Mouse (Mus musculus) olfactory bulb, adult 2 months (tissue): Measurements from ENCODE around the gene Olfr718-ps1. TPM values are rescaled to one million over a fixed set of nuclear protein-coding genes. Genes with fewer than 3 reads are reported as not detected.

Experiments
- H3K27ac ChIP-seq: fragments of 200-500 bp; 2 replicates; pipeline ENCODE4 v1.5.1; 2012; ENCODE audit warnings: low read depth, low read length; ENCODE audit not compliant: insufficient read depth
- H3K4me1 ChIP-seq: fragments of 200-500 bp; 2 replicates; pipeline ENCODE4 v1.6.1; 2012; ENCODE audit warnings: low read length; ENCODE audit not compliant: control insufficient read depth, insufficient read depth
- H3K4me3 ChIP-seq: fragments of 200-500 bp; 2 replicates; pipeline ENCODE4 v1.5.1; 2012; ENCODE audit warnings: mild to moderate bottlenecking, low read depth, low read length, moderate library complexity; ENCODE audit not compliant: insufficient read depth
- CTCF ChIP-seq: fragments of 200-500 bp; IDR thresholded peaks from 2 replicates; pipeline ENCODE4 v1.5.1; 2012; ENCODE audit warnings: low read depth, mild to moderate bottlenecking, low read length, moderate library complexity; ENCODE audit not compliant: insufficient read depth
- POLR2A ChIP-seq: fragments of 200-500 bp; IDR thresholded peaks from 2 replicates; pipeline ENCODE4 v1.6.1; 2012; ENCODE audit warnings: mild to moderate bottlenecking, low read depth, low read length, moderate library complexity; ENCODE audit not compliant: insufficient read depth
- WGBS: fragments of 180-500 bp; shearing (Covaris S2); methylation state at CpG from one replicate; pipeline ENCODE4 v1.1.7; 2018; 5-methylcytosine and 5-hydroxymethylcytosine counted together
- polyA plus RNA-seq: library from polyadenylated mRNA; stranded (reverse); fragments of >200 nt; gene quantifications from 2 replicates; pipeline ENCODE4 v1.2.4, GENCODE M21; 2012; ENCODE audit warnings: low replicate concordance; ENCODE audit not compliant: missing spikeins, insufficient read depth, insufficient read length

The Olfr718-ps1 gene
- polyA plus RNA-seq, 1 experiment, result not detected

- H3K4me1 ChIP-seq, result peaks cover 6% of the 10 kb centered on the region
- TF ChIP-seq CTCF, result 0 out of 2 replicates have a peak, but pooled peaks have one; percentile 56
- TF ChIP-seq POLR2A, result peak; percentile 93
- H3K4me3 ChIP-seq, result peak within 1 kb of the TSS; percentile 76
- H3K27ac ChIP-seq, result 0 out of 2 replicates have a peak within 1 kb of the TSS, but pooled peaks have one; percentile 30
- under 1% methylated on average over 110 of the region's 110 CpGs for WGBS
Measured at GRCm38 (mm10) chr5:143112281-143113246, 34.8 kb downstream of the Olfr718-ps1 start, which contains the start of gene Rnf216. TSS of gene Rnf216 (minus strand) at chr5:143112994.

- TF ChIP-seq POLR2A (no peak), CTCF (no peak)
- Histone ChIP-seq H3K4me3 (no peak overlapping the region), H3K27ac (no peak overlapping the region), H3K4me1 (peaks cover 6% of the 10 kb centered on the region)
- 83% methylated on average over 3 of the region's 3 CpGs for WGBS
Measured at GRCm38 (mm10) chr5:143106842-143107241, 40.5 kb downstream of the Olfr718-ps1 start.

GRCm38 (mm10) chr5:143103231-143103630, 44.1 kb downstream of the Olfr718-ps1 start:
- TF ChIP-seq CTCF, result no peak
- TF ChIP-seq POLR2A, result no peak
- WGBS, result 95% methylated on average over 2 of the region's 2 CpGs
- Histone ChIP-seq H3K27ac (no peak overlapping the region), H3K4me3 (no peak overlapping the region), H3K4me1 (no peaks in the 10 kb centered on the region)

- 72% methylated on average over 1 of the region's 1 CpGs for WGBS
- TF ChIP-seq POLR2A (no peak), CTCF (no peak)
- H3K27ac ChIP-seq, result no peak overlapping the region
- H3K4me1 ChIP-seq, result no peaks in the 10 kb centered on the region
- H3K4me3 ChIP-seq, result no peak overlapping the region
Measured at GRCm38 (mm10) chr5:143101626-143102025, 45.8 kb downstream of the Olfr718-ps1 start.

GRCm38 (mm10) chr5:143095256-143095655, 52.1 kb downstream of the Olfr718-ps1 start:
- TF ChIP-seq POLR2A (no peak), CTCF (no peak)
- 86% methylated on average over 7 of the region's 7 CpGs for WGBS
- Histone ChIP-seq H3K4me3 (no peak overlapping the region), H3K4me1 (no peaks in the 10 kb centered on the region), H3K27ac (no peak overlapping the region)

GRCm38 (mm10) chr5:143092891-143093290, 54.5 kb downstream of the Olfr718-ps1 start:
- TF ChIP-seq CTCF (no peak), POLR2A (no peak)
- Histone ChIP-seq H3K4me3 (no peak overlapping the region), H3K4me1 (no peaks in the 10 kb centered on the region), H3K27ac (no peak overlapping the region)
- 70% methylated on average over 3 of the region's 3 CpGs for WGBS

GRCm38 (mm10) chr5:143084898-143085297, 62.5 kb downstream of the Olfr718-ps1 start:
- H3K4me1 ChIP-seq, result no peaks in the 10 kb centered on the region
- no peak for TF ChIP-seq POLR2A
- TF ChIP-seq CTCF, result no peak
- H3K4me3 ChIP-seq, result no peak overlapping the region
- 62% methylated on average over 4 of the region's 4 CpGs for WGBS
- no peak overlapping the region for H3K27ac ChIP-seq

Other genes starting within 250 kb of the Olfr718-ps1 start
- 1,129 and 2,319 TPM in 2 replicates for gene Actb, start 240.8 kb downstream of the Olfr718-ps1 start, polyA plus RNA-seq
- gene Fscn1, start 187.2 kb downstream of the Olfr718-ps1 start, polyA plus RNA-seq, result not detected in 2 replicates
- not detected in 2 replicates for gene Rnf216, start 34.6 kb downstream of the Olfr718-ps1 start, polyA plus RNA-seq
- gene Rbak, start 33.2 kb upstream of the Olfr718-ps1 start, polyA plus RNA-seq, result not detected in 2 replicates
- gene Spdye4b, start 33.4 kb upstream of the Olfr718-ps1 start, polyA plus RNA-seq, result not detected in 2 replicates
- not detected in 2 replicates for gene Spdye4a, start 79.3 kb upstream of the Olfr718-ps1 start, polyA plus RNA-seq
- gene Zfp12, start 87.6 kb upstream of the Olfr718-ps1 start, polyA plus RNA-seq, result not detected in 2 replicates
- gene Zfp316, start 122.4 kb upstream of the Olfr718-ps1 start, polyA plus RNA-seq, result not detected in 2 replicates
- not detected in 2 replicates for gene Zfp853, start 146.0 kb upstream of the Olfr718-ps1 start, polyA plus RNA-seq
- gene E130309D02Rik, start 167.8 kb upstream of the Olfr718-ps1 start, polyA plus RNA-seq, result not detected in 2 replicates
- not detected in 2 replicates for gene Zdhhc4, start 181.7 kb upstream of the Olfr718-ps1 start, polyA plus RNA-seq
- not detected in 2 replicates for gene Grid2ip, start 209.8 kb upstream of the Olfr718-ps1 start, polyA plus RNA-seq